Mouse (Mus musculus) embryonic facial prominence, embryonic 11.5 days (tissue): ENCODE measurements at regions not wholly inside any gene's neighbourhood (a gene's known extent, or its start where the extent isn't known, plus 50 kb on each side); places are given as distances from the start of the nearest gene placed in this dataset.

ENCODE experiments used
- ATAC-seq: fragments of 200-750 bp; cut with Nextera tagmentation; replicated peaks from 2 replicates; pipeline ENCODE4 v1.8.0; 2017; ENCODE audit warnings: low read depth; ENCODE audit not compliant: insufficient number of reproducible peaks, low FRiP score, low TSS enrichment
- DNase-seq: peaks from one replicate; pipeline ENCODE4 v3.0.0-alpha.2; 2015; ENCODE audit warnings: low spot score
- H3K27ac ChIP-seq: fragments of 300-500 bp; sonication (generic); replicated peaks from 2 replicates; pipeline ENCODE4 v1.5.1; 2014; ENCODE audit warnings: mild to moderate bottlenecking, low read depth, low read length, control low read depth
- H3K27me3 ChIP-seq: fragments of 300-500 bp; sonication (generic); 2 replicates; pipeline ENCODE4 v1.6.1; 2014; ENCODE audit warnings: mild to moderate bottlenecking, low read length, moderate library complexity, mixed read lengths; ENCODE audit not compliant: control insufficient read depth, insufficient read depth
- H3K36me3 ChIP-seq: fragments of 300-500 bp; sonication (generic); replicated peaks from 2 replicates; pipeline ENCODE4 v1.6.1; 2014; ENCODE audit warnings: low read depth, mild to moderate bottlenecking, low read length, moderate library complexity, mixed read lengths; ENCODE audit not compliant: control insufficient read depth, insufficient read depth
- H3K4me1 ChIP-seq: fragments of 300-500 bp; sonication (generic); 2 replicates; pipeline ENCODE4 v1.6.1; 2014; ENCODE audit warnings: low read length, mixed read lengths; ENCODE audit not compliant: control insufficient read depth, insufficient read depth
- H3K4me2 ChIP-seq: fragments of 300-500 bp; sonication (generic); 2 replicates; pipeline ENCODE4 v1.6.1; 2014; ENCODE audit warnings: low read depth, mild to moderate bottlenecking, control low read depth, low read length, moderate library complexity
- H3K4me3 ChIP-seq: fragments of 300-500 bp; sonication (generic); 2 replicates; pipeline ENCODE4 v1.5.1; 2014; ENCODE audit warnings: low read depth, low read length, control low read depth
- H3K9ac ChIP-seq: fragments of 300-500 bp; sonication (generic); replicated peaks from 2 replicates; pipeline ENCODE4 v1.6.1; 2014; ENCODE audit warnings: mild to moderate bottlenecking, control low read depth, low read length
- H3K9me3 ChIP-seq: fragments of 300-500 bp; sonication (generic); replicated peaks from 2 replicates; pipeline ENCODE4 v1.6.1; 2016; ENCODE audit warnings: mild to moderate bottlenecking, low read length, inconsistent platforms, mixed read lengths; ENCODE audit not compliant: control insufficient read depth
- WGBS: fragments of 180-500 bp; shearing (Covaris S2); extraction: QIAGEN DNeasy Blood & Tissue Kit; methylation state at CpG from one replicate; pipeline ENCODE4 v1.1.7; 2014; 5-methylcytosine and 5-hydroxymethylcytosine counted together

DNA sequence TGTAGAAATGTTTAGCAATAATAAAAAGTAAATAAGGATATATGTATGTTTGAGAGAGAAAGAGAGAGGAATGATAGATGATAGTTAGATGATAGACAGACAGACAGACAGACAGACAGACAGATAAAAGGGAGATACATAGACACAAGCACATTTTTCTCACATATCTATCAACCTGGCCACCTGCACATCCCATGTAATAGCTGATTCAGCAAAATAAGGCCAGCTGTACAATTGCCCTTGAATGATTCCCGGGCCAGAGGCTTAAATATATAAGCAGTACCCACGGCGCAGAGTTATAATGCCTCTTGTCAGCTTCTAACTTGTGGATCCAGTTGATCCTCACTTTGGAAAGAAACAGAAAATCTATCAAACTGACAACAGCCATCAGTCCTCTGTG, 178.5 kb downstream of the Tmem114 start:
- Histone ChIP-seq H3K4me1 (no peaks in the 10 kb centered on the region), H3K4me2 (no peak overlapping the region), H3K9ac (no peak overlapping the region), H3K27me3 (no peaks in the 10 kb centered on the region), H3K36me3 (no peaks in the 10 kb centered on the region), H3K9me3 (no peaks in the 10 kb centered on the region), H3K4me3 (no peak overlapping the region), H3K27ac (no peak overlapping the region)
- no peak for DNase-seq
- ATAC-seq: no peak
- WGBS: 97% methylated on average over 3 of the region's 3 CpGs

DNA sequence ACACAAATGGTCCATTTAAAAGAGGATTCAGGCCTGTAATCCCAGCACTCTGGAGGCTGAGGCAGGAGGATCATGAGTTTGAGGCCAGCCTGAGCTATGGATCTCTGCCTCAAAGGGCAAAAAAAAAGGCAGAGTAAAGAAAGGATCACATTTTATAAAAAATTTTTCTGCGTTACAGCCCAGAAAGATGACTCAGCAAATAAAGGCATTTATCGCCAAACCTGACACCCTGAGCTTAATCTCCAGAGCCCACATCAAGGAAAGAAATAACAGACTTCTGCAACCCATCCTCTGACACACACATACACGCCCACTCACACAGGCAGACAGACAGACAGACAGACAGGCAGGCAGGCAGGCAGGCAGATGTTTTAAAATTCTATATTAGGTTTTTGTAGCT, 179.3 kb downstream of the Tmem114 start:
- no peaks in the 10 kb centered on the region for H3K9me3 ChIP-seq
- DNase-seq (no peak), ATAC-seq (no peak)
- no peak overlapping the region for H3K4me3 ChIP-seq
- H3K4me1 ChIP-seq: no peaks in the 10 kb centered on the region
- WGBS: 75% methylated on average over 3 of the region's 3 CpGs
- no peak overlapping the region for H3K9ac ChIP-seq
- H3K36me3 ChIP-seq: no peaks in the 10 kb centered on the region
- no peak overlapping the region for H3K27ac ChIP-seq
- H3K4me2 ChIP-seq: no peak overlapping the region
- no peaks in the 10 kb centered on the region for H3K27me3 ChIP-seq

DNA sequence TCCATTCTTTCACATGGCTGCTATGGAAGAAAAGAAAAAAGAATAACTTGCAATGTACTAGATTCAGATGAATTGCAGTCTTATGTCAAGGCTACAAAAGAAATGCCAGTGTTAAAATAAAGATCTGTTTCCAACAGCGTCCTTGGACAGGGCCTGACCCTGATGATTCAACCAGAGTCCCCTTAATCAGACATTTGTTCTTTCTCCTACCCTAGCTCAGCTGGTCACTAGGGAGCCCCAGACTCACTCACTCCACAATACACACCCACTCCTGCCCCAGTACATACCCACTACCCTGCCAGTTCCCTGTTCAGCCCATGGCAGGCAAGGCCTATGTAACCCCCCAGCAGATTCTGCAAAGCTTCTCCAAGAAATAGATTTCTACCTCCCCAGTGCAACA, 190.6 kb downstream of the Tmem114 start:
- 94% methylated on average over 1 of the region's 1 CpGs for WGBS
- Histone ChIP-seq H3K4me1 (no peaks in the 10 kb centered on the region), H3K9ac (no peak overlapping the region), H3K4me3 (no peak overlapping the region), H3K9me3 (no peaks in the 10 kb centered on the region), H3K27ac (no peak overlapping the region), H3K27me3 (no peaks in the 10 kb centered on the region), H3K36me3 (no peaks in the 10 kb centered on the region), H3K4me2 (no peak overlapping the region)
- ATAC-seq (no peak), DNase-seq (no peak)

DNA sequence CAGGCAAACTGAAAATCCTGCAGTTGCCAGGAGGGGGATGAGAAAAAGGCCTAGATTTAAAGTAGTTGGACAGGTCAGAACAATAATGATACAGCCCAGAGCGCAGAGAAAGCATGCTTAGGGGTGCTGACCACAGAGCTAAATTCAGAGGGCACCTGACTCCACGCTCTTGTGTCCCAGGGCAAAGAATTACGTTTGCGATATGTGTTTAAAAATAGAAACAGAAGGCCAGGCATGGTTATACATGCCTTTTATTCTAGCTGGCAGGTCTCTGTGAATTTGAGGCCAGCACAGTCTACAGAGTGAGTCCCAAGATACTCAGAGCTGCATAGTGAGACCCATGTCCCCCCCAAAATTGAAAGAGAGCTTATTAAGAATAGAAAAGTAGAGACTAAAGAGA, 192.9 kb downstream of the Tmem114 start:
- ATAC-seq: no peak

DNA sequence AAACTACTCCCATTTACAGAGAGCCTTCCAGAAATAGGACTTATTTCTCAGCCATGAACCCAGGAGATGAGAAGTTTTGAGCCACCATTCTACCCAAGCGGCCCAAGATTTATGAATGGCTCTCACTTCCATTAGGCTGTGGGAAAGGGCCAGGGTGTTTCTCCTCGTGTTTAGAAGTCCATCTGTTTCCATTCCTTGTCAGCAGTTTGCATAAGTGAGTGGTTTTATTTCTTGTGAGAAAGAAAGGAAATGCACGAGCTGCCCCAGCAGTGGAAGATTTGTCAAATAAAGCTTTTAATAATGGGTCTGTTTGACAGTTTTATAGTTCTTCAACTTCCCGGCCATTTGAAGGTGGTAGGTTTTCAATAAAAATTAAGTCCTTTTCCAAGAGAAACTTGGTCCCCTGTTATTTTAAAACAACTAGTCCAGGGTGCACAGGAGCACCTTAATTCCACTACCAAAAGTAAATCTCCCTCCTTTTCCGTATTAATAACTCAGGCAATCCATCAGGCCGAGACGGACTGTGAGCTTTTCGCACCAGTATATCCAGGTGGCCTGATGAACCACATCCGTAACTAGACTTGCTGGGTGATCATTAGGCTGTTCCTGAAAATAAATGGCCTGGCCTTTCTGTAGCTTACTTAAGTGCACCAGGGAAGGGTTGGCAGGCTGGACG, 201.2 kb downstream of the Tmem114 start:
- Histone ChIP-seq H3K9me3 (no peaks in the 10 kb centered on the region), H3K9ac (no peak overlapping the region), H3K4me1 (no peaks in the 10 kb centered on the region), H3K4me3 (no peak overlapping the region), H3K4me2 (no peak overlapping the region), H3K27ac (no peak overlapping the region), H3K27me3 (no peaks in the 10 kb centered on the region), H3K36me3 (no peaks in the 10 kb centered on the region)
- DNase-seq (no peak), ATAC-seq (no peak)
- 81% methylated on average over 10 of the region's 10 CpGs for WGBS

More for the DNA sequence above, 192.9 kb downstream of the Tmem114 start:
- H3K4me2 ChIP-seq: no peak overlapping the region
- no peak overlapping the region for H3K4me3 ChIP-seq
- H3K4me1 ChIP-seq: no peaks in the 10 kb centered on the region
- no peak for DNase-seq
- H3K36me3 ChIP-seq: no peaks in the 10 kb centered on the region
- H3K9ac ChIP-seq: no peak overlapping the region
- WGBS: 86% methylated on average over 4 of the region's 4 CpGs
- H3K27ac ChIP-seq: no peak overlapping the region
- no peaks in the 10 kb centered on the region for H3K27me3 ChIP-seq
- H3K9me3 ChIP-seq: no peaks in the 10 kb centered on the region

DNA sequence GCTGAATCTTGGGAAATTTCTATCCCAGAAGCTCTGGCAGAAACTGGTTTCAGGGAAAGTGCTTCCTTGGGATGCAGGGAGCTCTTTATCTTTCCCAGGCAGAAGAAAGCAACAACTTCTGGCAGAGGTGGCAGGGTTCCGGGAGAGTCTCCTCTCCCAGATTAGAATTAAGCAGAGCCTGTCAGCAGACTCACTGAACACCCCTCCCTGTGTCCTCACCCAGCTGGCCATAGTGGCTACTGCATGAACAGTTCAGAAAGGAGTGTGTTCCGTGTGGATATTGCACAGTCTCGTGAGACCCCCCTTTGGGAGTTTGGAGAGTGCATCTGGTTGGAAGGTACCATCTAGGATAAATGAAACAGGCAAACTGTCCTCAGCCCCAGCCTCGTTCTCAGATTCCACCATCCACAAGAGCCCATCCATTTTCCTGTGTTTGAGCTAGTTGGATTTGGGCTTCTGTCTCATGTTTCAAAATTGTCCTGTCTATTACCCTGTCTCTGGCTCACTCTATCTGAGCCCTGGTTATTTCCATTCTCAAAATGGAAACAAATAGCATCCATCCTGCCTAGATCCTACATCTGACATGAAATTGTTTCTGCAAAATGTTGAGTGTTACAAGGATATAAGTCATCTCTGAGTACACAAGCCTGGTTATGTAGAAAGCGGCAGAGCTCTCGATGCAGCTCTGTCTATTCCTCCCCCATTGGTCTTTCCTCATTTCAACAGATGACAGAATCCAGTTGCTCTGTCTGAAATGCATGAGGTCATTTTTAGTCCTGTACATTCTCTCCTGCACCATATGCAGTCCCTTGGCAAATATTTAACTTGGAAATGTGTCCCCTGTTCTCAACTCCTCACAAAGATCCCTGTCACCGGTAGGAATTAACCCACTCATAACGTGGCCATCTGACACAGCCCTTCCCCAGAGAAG, 216.4 kb downstream of the Tmem114 start:
- Histone ChIP-seq H3K9me3 (no peaks in the 10 kb centered on the region), H3K9ac (no peak overlapping the region), H3K4me1 (no peaks in the 10 kb centered on the region), H3K27me3 (no peaks in the 10 kb centered on the region), H3K36me3 (no peaks in the 10 kb centered on the region), H3K4me2 (no peak overlapping the region), H3K4me3 (no peak overlapping the region), H3K27ac (no peak overlapping the region)
- no peak for DNase-seq
- WGBS: 74% methylated on average over 8 of the region's 8 CpGs
- no peak for ATAC-seq

DNA sequence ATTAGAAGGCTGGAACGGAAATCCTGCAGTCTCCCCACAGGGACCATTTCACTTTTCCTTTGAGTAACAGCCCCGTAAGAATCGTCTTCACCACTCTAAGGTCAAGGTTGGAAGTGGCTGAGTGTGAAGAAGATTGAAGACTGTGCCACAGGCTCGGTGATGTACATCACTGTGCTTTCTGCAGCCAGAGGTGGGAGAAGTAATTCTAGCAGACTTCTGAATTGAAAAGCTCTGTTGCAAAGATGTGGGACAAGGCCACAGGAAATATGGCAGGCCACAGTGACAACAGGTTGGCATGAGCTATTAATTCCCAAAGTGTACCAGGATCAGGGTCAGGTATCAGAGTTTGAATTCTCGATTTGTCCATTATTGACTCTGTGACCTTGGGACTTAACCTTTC, 219.9 kb downstream of the Tmem114 start:
- DNase-seq (no peak), ATAC-seq (no peak)
- no peaks in the 10 kb centered on the region for H3K4me1 ChIP-seq
- no peaks in the 10 kb centered on the region for H3K27me3 ChIP-seq
- no peak overlapping the region for H3K27ac ChIP-seq
- no peaks in the 10 kb centered on the region for H3K9me3 ChIP-seq
- H3K4me3 ChIP-seq: no peak overlapping the region
- no peak overlapping the region for H3K9ac ChIP-seq
- WGBS: 79% methylated on average over 5 of the region's 5 CpGs
- H3K36me3 ChIP-seq: no peaks in the 10 kb centered on the region
- no peak overlapping the region for H3K4me2 ChIP-seq

DNA sequence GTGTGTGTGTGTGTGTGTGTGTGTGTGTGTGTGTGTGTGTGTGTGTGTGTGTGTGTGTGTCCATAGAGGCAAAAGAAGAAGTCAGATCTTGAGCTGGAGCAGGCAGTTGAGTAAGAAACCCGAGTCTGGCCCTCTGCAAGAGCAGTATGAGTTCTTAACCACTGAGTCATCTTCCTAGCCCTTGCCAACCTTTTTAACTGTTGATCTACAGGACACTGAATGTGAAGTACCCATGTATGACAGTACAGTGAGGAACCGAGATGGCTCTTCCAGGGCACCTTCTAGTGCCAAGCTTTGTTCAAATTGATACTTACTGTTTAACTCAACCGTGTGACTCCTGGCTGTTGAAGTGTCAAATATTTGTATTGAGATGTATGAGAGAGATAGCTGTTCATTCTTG, 223.6 kb downstream of the Tmem114 start:
- 86% methylated on average over 3 of the region's 3 CpGs for WGBS
- no peak for ATAC-seq

More for the DNA sequence above, 223.6 kb downstream of the Tmem114 start:
- Histone ChIP-seq H3K9me3 (no peaks in the 10 kb centered on the region), H3K9ac (no peak overlapping the region), H3K4me2 (no peak overlapping the region), H3K4me3 (no peak overlapping the region), H3K4me1 (no peaks in the 10 kb centered on the region), H3K36me3 (no peaks in the 10 kb centered on the region), H3K27ac (no peak overlapping the region), H3K27me3 (no peaks in the 10 kb centered on the region)
- no peak for DNase-seq
